10 mouse cellular contexts compared by ENCODE assay signal in the genomic region with DNA sequence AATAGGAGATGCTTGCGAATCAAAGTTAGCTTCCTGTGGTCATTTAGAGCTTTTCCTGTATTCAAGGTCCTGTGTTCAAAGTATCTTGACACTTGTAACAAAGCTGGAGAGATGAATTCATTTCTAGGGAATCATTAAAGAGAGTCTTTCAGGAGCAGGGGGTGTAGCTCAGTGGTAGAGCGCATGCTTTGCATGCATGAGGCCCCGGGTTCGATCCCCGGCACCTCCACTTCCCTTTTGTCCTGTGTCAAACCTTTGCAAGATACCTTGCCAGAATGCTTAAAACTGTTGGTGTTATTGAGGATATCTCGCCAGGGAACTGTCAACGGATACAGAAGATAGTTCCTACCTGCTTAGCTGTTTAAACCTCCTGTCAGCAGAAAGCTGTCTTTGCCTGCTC. TPM values are rescaled to one million over a fixed set of nuclear protein-coding genes. Genes with fewer than 3 reads are reported as not detected.
DNase-seq lines count a peak whose midpoint lies in the region; ATAC-seq and TF ChIP-seq lines count a peak whose summit lies in the region.
"Had no signal": no experiment of that assay in that cellular context is flagged by ENCODE, and none has a peak within 500 bp of the region (broad histone marks: within the 10 kb centered on the region; RNA-seq: fewer than 3 reads in every experiment).

No protein-coding gene starts in this region.

- no peaks in the 10 kb centered on the region for H3K9me3 ChIP-seq in intestine, embryonic 14.5 days (ENCODE audit: control insufficient read depth, low read length)
- no peaks in the 10 kb centered on the region for H3K9me3 ChIP-seq in intestine, postnatal 0 days (ENCODE audit: control insufficient read depth)
- H3K9me3 ChIP-seq in CH12.LX (replicated peaks; ENCODE audit: low read length): peaks cover 13% of the 10 kb centered on the region
- H3K9me3 ChIP-seq in liver, embryonic 11.5 days (ENCODE audit: control insufficient read depth, low read length): peaks cover 2% of the 10 kb centered on the region; the same call in 1 of the 2 replicates

- no peaks in the 10 kb centered on the region for H3K36me3 ChIP-seq in intestine, embryonic 14.5 days (ENCODE audit: control insufficient read depth, insufficient read depth, low read length)
- H3K36me3 ChIP-seq in intestine, postnatal 0 days (ENCODE audit: control insufficient read depth, insufficient read depth): no peaks in the 10 kb centered on the region
- H3K36me3 ChIP-seq in CH12.LX (replicated peaks in 1 of 2; ENCODE audit: control insufficient read depth in 1 of 2, insufficient read depth in 1 of 2, low read length in 1 of 2): no peaks in the 10 kb centered on the region
- H3K36me3 ChIP-seq in liver, embryonic 11.5 days (ENCODE audit: control insufficient read depth, insufficient read depth, low read length): no peaks in the 10 kb centered on the region

- dilution Hi-C loops in CH12.LX (cut with MboI; ENCODE audit: extremely low pct_ligation_motif_present, extremely low pct_unique_long_range_greater_than_20kb, low sequenced_read_pairs): no loop called here

- TF ChIP-seq RAD21 in CH12.LX (IDR thresholded peaks at IDR 0.05; ENCODE audit: low read depth, low read length): no peak

- H3K79me2 ChIP-seq in CH12.LX (replicated peaks; ENCODE audit: control insufficient read depth, extremely low read depth, insufficient read depth, poor library complexity, severe bottlenecking): no peaks in the 10 kb centered on the region

- peaks cover 6% of the 10 kb centered on the region for H3K27me3 ChIP-seq in intestine, embryonic 14.5 days (replicated peaks; ENCODE audit: control insufficient read depth, insufficient read depth, low read length)
- H3K27me3 ChIP-seq in intestine, postnatal 0 days (replicated peaks; ENCODE audit: control insufficient read depth, insufficient read depth, low read length): no peaks in the 10 kb centered on the region
- peaks cover 35% of the 10 kb centered on the region for H3K27me3 ChIP-seq in CH12.LX (replicated peaks)
- no peaks in the 10 kb centered on the region; the same call in 1 of the 2 replicates for H3K27me3 ChIP-seq in liver, embryonic 11.5 days (replicated peaks; ENCODE audit: control insufficient read depth, insufficient read depth, low read length)

- H3K27ac ChIP-seq in intestine, embryonic 14.5 days (ENCODE audit: low read depth): no peak overlapping the region
- no peak overlapping the region for H3K27ac ChIP-seq in intestine, postnatal 0 days (ENCODE audit: low read depth, low read length)
- H3K27ac ChIP-seq in CH12.LX (ENCODE audit: insufficient read depth, low read depth): no peak overlapping the region
- H3K27ac ChIP-seq in liver, embryonic 11.5 days (ENCODE audit: low read depth, low read length): no peak overlapping the region

- H3K4me1 ChIP-seq in intestine, embryonic 14.5 days (replicated peaks; ENCODE audit: control insufficient read depth, insufficient read depth, low read length): no peaks in the 10 kb centered on the region
- H3K4me1 ChIP-seq in intestine, postnatal 0 days (replicated peaks; ENCODE audit: control insufficient read depth, insufficient read depth, low read length): peaks cover 4% of the 10 kb centered on the region; the same call in 1 of the 2 replicates
- peaks cover 7 to 23% of the 10 kb centered on the region in 2 experiments; a peak in 3 of 4 replicates for H3K4me1 ChIP-seq in CH12.LX (ENCODE audit: control insufficient read depth in 1 of 2, insufficient read depth in 2 of 2)
- no peaks in the 10 kb centered on the region; the same call in none of the 2 replicates for H3K4me1 ChIP-seq in liver, embryonic 11.5 days (replicated peaks; ENCODE audit: control insufficient read depth, insufficient read depth, low read length)

- in situ Hi-C loops in CH12.LX (cut with MboI; ENCODE audit: low pct_ligation_motif_present, low pct_unique_long_range_greater_than_20kb, low sequenced_read_pairs): loop anchor here (25.0 kb wide), 1 partner anchor 303 kb away; no protein-coding TSS in a partner anchor

- no peak overlapping the region for H3K4me3 ChIP-seq in intestine, embryonic 14.5 days (ENCODE audit: low read depth, low read length)
- H3K4me3 ChIP-seq in intestine, postnatal 0 days (ENCODE audit: low read depth, low read length): no peak overlapping the region
- peak overlapping the region in 2 of 3 experiments; percentile 17 to 27 for H3K4me3 ChIP-seq in CH12.LX (replicated peaks in 1 of 3; ENCODE audit: low read depth in 2 of 3, low read length in 2 of 3, poor library complexity in 1 of 3)
- peak overlapping the region; percentile 15; the same call in 1 of the 2 replicates for H3K4me3 ChIP-seq in liver, embryonic 11.5 days (ENCODE audit: low read depth, low read length)

- no peak for TF ChIP-seq EP300 in CH12.LX (IDR thresholded peaks at IDR 0.05; ENCODE audit: low read length)

- no peak for TF ChIP-seq CTCF in intestine, postnatal 0 days (IDR thresholded peaks at IDR 0.05; ENCODE audit: low read depth)
- no peak for TF ChIP-seq CTCF in CH12.LX (conservative IDR thresholded peaks at IDR 0.05 in 1 of 2, IDR thresholded peaks at IDR 0.05 in 1 of 2; ENCODE audit: low read depth in 2 of 2, low read length in 2 of 2)

- ATAC-seq in intestine, embryonic 14.5 days (replicated peaks; ENCODE audit: low FRiP score, low TSS enrichment, low read depth): peak; percentile 68; the same call in 1 of the 2 replicates
- no peak for ATAC-seq in intestine, postnatal 0 days
- peak; percentile 92 for ATAC-seq in liver, embryonic 11.5 days (replicated peaks; ENCODE audit: low FRiP score)
- no peak for ATAC-seq in CD4-positive, CD25-positive, alpha-beta regulatory T cell, adult 4 months

- peak; percentile 67 for DNase-seq in intestine, embryonic 14.5 days (ENCODE audit: low spot score)
- DNase-seq in CH12.LX (ENCODE audit: extremely low read depth): peak; percentile 90
- peak; percentile 61 for DNase-seq in brain, adult 2 months (ENCODE audit: low read depth, low spot score)
- peak; percentile 86 for DNase-seq in liver, embryonic 11.5 days (ENCODE audit: low spot score)
- no peak for DNase-seq in kidney, postnatal 14 days
- no peak for DNase-seq in layer of hippocampus, postnatal 14 days (ENCODE audit: low spot score in 2 of 2)

- no peak overlapping the region for H3K4me2 ChIP-seq in intestine, embryonic 14.5 days (ENCODE audit: low read length)
- no peak overlapping the region for H3K4me2 ChIP-seq in intestine, postnatal 0 days (replicated peaks; ENCODE audit: low read depth)
- H3K4me2 ChIP-seq in CH12.LX (ENCODE audit: insufficient read depth, low read depth, poor library complexity, severe bottlenecking): peak overlapping the region; percentile 71
- H3K4me2 ChIP-seq in liver, embryonic 11.5 days: peak overlapping the region; percentile 48

- no peak for TF ChIP-seq POLR2A in CH12.LX (IDR thresholded peaks at IDR 0.05; ENCODE audit: low read depth, low read length)

- WGBS in intestine, embryonic 14.5 days: 19% methylated on average over 7 of the region's 7 CpGs
- WGBS in intestine, postnatal 0 days: 38% methylated on average over 7 of the region's 7 CpGs
- WGBS in liver, embryonic 11.5 days: 5% methylated on average over 7 of the region's 7 CpGs

- no peak overlapping the region for H3K9ac ChIP-seq in intestine, embryonic 14.5 days (ENCODE audit: low read length)
- H3K9ac ChIP-seq in intestine, postnatal 0 days (ENCODE audit: low read depth, low read length): no peak overlapping the region
- H3K9ac ChIP-seq in CH12.LX (ENCODE audit: insufficient read depth, low read depth): no peak overlapping the region
- no peak overlapping the region for H3K9ac ChIP-seq in liver, embryonic 11.5 days (ENCODE audit: low read depth, low read length)

TF ChIP-seq in CH12.LX, 34 proteins besides CTCF, POLR2A, EP300 and RAD21 (continues in another document):
- TF ChIP-seq IRF4 (IDR thresholded peaks at IDR 0.05; ENCODE audit: low read depth, low read length) (no peak), TBP (conservative IDR thresholded peaks at IDR 0.05; ENCODE audit: low read depth, low read length) (peak; percentile 100), MYC (IDR thresholded peaks at IDR 0.05; ENCODE audit: low read depth, low read length) (no peak), NELFE (IDR thresholded peaks at IDR 0.05; ENCODE audit: low read depth, low read length) (no peak), JUND (conservative IDR thresholded peaks at IDR 0.05; ENCODE audit: low read depth, low read length) (no peak), ZNF384 (IDR thresholded peaks at IDR 0.05; ENCODE audit: low read depth, low read length) (no peak), RCOR1 (conservative IDR thresholded peaks at IDR 0.05; ENCODE audit: low read depth, low read length) (no peak), ETS1 (conservative IDR thresholded peaks at IDR 0.05; ENCODE audit: low read depth, low read length) (no peak), CHD2 (IDR thresholded peaks at IDR 0.05; ENCODE audit: low read length) (no peak), E2F4 (IDR thresholded peaks at IDR 0.05; ENCODE audit: insufficient replicate concordance, low read depth, low read length) (peak; percentile 87; the same call in 1 of the 2 replicates), USF1 (IDR thresholded peaks at IDR 0.05; ENCODE audit: low read depth, low read length) (no peak), GABPA (IDR thresholded peaks at IDR 0.05; ENCODE audit: insufficient replicate concordance, low read depth, low read length) (no peak), HCFC1 (IDR thresholded peaks at IDR 0.05; ENCODE audit: low read depth, low read length) (no peak), ZMIZ1 (IDR thresholded peaks at IDR 0.05; ENCODE audit: low read depth, low read length) (no peak), CHD1 (IDR thresholded peaks at IDR 0.05; ENCODE audit: low read depth, low read length) (no peak), KAT2A (IDR thresholded peaks at IDR 0.05; ENCODE audit: insufficient replicate concordance, low read length) (peak; percentile 81; the same call in 1 of the 2 replicates), MAX (IDR thresholded peaks at IDR 0.05; ENCODE audit: low read length) (no peak), ZKSCAN1 (IDR thresholded peaks at IDR 0.05; ENCODE audit: borderline replicate concordance, low read depth, low read length) (no peak), BHLHE40 (IDR thresholded peaks at IDR 0.05; ENCODE audit: low read depth, low read length) (no peak), MAZ (IDR thresholded peaks at IDR 0.05; ENCODE audit: low read depth, low read length) (no peak), NRF1 (IDR thresholded peaks at IDR 0.05; ENCODE audit: low read depth, low read length) (peak; percentile 72), TCF12 (IDR thresholded peaks at IDR 0.05; ENCODE audit: low read depth, low read length) (no peak)

RNA-seq across cellular contexts. Expression of a gene that starts 51.7 kb away (rescaled TPM):
- not detected in 2 replicates for polyA plus RNA-seq in intestine, embryonic 14.5 days (2014; fragmentation: Nextera tagmentation; extraction: Ambion mirVana)
- not detected in 2 replicates for polyA plus RNA-seq in intestine, postnatal 0 days (2015; fragmentation: Nextera tagmentation; extraction: Ambion mirVana)
- total RNA-seq in CH12.LX (2012; rRNA removed): not detected in 2 replicates
- total RNA-seq in CH12.LX (2014; rRNA removed): not detected in 2 replicates
- polyA plus RNA-seq in CH12.LX (2012; ENCODE audit: insufficient read length, low read depth): not detected in 2 replicates
- not detected in 2 replicates for polyA plus RNA-seq in liver, embryonic 11.5 days (2014; fragmentation: Nextera tagmentation; extraction: Ambion mirVana)
- polyA plus RNA-seq in CD4-positive, CD25-positive, alpha-beta regulatory T cell, adult 4 months (2017; shearing (Covaris generic)): not detected
- not detected for total RNA-seq in layer of hippocampus, postnatal 14 days (2021)
- total RNA-seq: heart, adult 18-20 months; left cerebral cortex, postnatal 36 days had no signal

Comparison
In these comparisons a context has a peak if more than half of its experiments do, and no peak if none do; other contexts are left out.
1. ATAC-seq: peak in intestine, embryonic 14.5 days (single experiment) and liver, embryonic 11.5 days (single experiment); none in intestine, postnatal 0 days (single experiment) and CD4-positive, CD25-positive, alpha-beta regulatory T cell, adult 4 months (single experiment).
2. DNase-seq: peak in intestine, embryonic 14.5 days (single experiment), CH12.LX (single experiment), brain, adult 2 months (single experiment) and liver, embryonic 11.5 days (single experiment); none in kidney, postnatal 14 days (single experiment) and layer of hippocampus, postnatal 14 days (0 of 2).
3. H3K4me2 ChIP-seq: peak in CH12.LX (single experiment) and liver, embryonic 11.5 days (single experiment); none in intestine, embryonic 14.5 days (single experiment) and intestine, postnatal 0 days (single experiment).
4. H3K4me3 ChIP-seq: peak in CH12.LX (2 of 3) and liver, embryonic 11.5 days (single experiment); none in intestine, embryonic 14.5 days (single experiment) and intestine, postnatal 0 days (single experiment).